8 mouse cellular contexts compared by ENCODE assay signal in the genomic region with DNA sequence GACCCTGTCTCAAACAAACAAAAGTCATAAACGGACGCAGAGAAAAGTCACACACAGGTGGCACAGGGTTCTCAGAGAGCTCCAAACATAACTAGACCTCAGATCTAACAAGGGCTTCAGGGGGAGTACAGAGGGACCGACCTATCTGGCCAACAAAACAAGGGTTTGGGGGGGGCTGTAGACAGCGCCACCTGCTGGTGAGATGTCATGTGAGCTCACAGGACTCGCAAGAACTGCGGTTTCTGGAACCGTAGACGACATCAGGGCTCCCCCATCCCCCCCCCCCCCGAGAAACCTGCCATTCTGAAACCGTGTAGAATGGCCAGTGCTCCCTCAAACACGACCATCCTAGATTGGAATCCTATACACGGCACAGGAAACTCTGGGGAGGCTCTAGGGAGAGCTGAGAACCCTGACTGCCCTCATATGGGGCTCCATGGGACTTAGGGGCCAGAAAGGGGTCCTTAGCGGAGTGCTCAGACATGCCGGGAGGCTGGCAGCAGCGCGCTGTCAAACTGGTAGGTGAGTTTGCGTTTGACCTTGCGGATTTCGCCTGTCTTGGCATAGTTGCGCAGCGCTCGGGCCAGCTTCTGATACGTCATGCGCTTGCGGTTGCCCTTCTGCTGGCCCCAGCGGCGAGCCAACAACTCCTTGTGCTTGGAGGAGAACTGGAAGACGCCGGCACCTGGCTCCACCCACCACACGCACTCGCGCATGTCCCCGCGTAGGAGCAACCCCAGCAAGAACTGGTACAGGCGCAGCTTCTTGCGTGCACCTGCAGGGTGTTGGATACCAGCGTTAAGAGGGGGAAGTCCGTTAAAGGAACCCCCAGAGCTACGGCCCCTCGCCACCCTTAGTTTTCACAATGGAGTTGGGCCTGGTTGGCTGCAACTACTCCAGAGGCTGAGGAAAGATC. TPM values are rescaled to one million over a fixed set of nuclear protein-coding genes. Genes with fewer than 3 reads are reported as not detected.
DNase-seq lines count a peak whose midpoint lies in the region; ATAC-seq lines count a peak whose summit lies in the region.

No protein-coding gene starts in this region.

- ATAC-seq in intestine, embryonic 16.5 days, result peak; percentile 70
- ATAC-seq in megakaryocyte progenitor cell, adult 5-6 weeks (replicated peaks; ENCODE audit: poor library complexity), result peak; percentile 88

- H3K27ac ChIP-seq in intestine, embryonic 16.5 days (ENCODE audit: low read length), result no peak overlapping the region

- peaks cover 19% of the 10 kb centered on the region; the same call in 1 of the 2 replicates for H3K27me3 ChIP-seq in intestine, embryonic 16.5 days (replicated peaks; ENCODE audit: control insufficient read depth, insufficient read depth, low read length)

- WGBS in intestine, embryonic 16.5 days, result 5% methylated on average over 40 of the region's 40 CpGs

- peak overlapping the region; percentile 52 for H3K4me3 ChIP-seq in intestine, embryonic 16.5 days (ENCODE audit: low read length)

- H3K9ac ChIP-seq in intestine, embryonic 16.5 days (ENCODE audit: low read depth, low read length), result peak overlapping the region; percentile 68

- intact Hi-C loops in gastrocnemius, postnatal 36 days (cut with DNase I), result no loop called here
- intact Hi-C loops in left cerebral cortex, postnatal 14 days (cut with DNase I), result no loop called here

- H3K4me2 ChIP-seq in intestine, embryonic 16.5 days (ENCODE audit: low read depth, low read length), result peak overlapping the region; percentile 88

- DNase-seq in spleen, adult 18-20 months, result peak; percentile 70 to 78
- no peak for DNase-seq in spleen, adult 12 weeks (ENCODE audit: low spot score)
- peak; percentile 83 for DNase-seq in embryo, embryonic 10.5 days (ENCODE audit: low spot score)
- peak; percentile 67 to 79 for DNase-seq in gastrocnemius, postnatal 36 days
- peak; percentile 80 to 81 for DNase-seq in left cerebral cortex, postnatal 14 days (ENCODE audit: low spot score in 2 of 2)
- peak; percentile 73 to 79 for DNase-seq in right cerebral cortex, adult 2 months (ENCODE audit: low spot score in 2 of 2)

- no peaks in the 10 kb centered on the region for H3K9me3 ChIP-seq in intestine, embryonic 16.5 days (ENCODE audit: control insufficient read depth, low read length)

- no peaks in the 10 kb centered on the region for H3K36me3 ChIP-seq in intestine, embryonic 16.5 days (ENCODE audit: control insufficient read depth, insufficient read depth, low read length)

- peaks cover 19% of the 10 kb centered on the region for H3K4me1 ChIP-seq in intestine, embryonic 16.5 days (ENCODE audit: control insufficient read depth, insufficient read depth, low read length)

RNA-seq across cellular contexts. Expression of a gene that starts 3.3 kb away (rescaled TPM):
- total RNA-seq in gastrocnemius, postnatal 36 days (2021), result 1,000 to 10,000 TPM; 4,354 to 5,208 TPM
- 0.38 and 0.45 TPM in 2 replicates for polyA plus RNA-seq in intestine, embryonic 16.5 days (2015; fragmentation: Nextera tagmentation; extraction: Ambion mirVana)
- total RNA-seq in left cerebral cortex, postnatal 14 days (2021), result under 1 TPM in 1 of 2 experiments, not detected in 1; 0.30 TPM
- total RNA-seq in megakaryocyte progenitor cell, adult 5-6 weeks (2015), result not detected in 2 replicates
- not detected in 2 replicates for total RNA-seq in megakaryocyte progenitor cell, adult 5-6 weeks (2017)

RNA-seq across cellular contexts. Expression of a gene that starts 4.1 kb away (rescaled TPM):
- not detected for total RNA-seq in gastrocnemius, postnatal 36 days (2021)
- polyA plus RNA-seq in intestine, embryonic 16.5 days (2015; fragmentation: Nextera tagmentation; extraction: Ambion mirVana), result 0.39 and 0.48 TPM in 2 replicates
- total RNA-seq in left cerebral cortex, postnatal 14 days (2021), result under 1 TPM in 1 of 2 experiments, not detected in 1; 0.15 TPM
- 0.20 TPM in 1 of 2 replicates, not detected in the other for total RNA-seq in megakaryocyte progenitor cell, adult 5-6 weeks (2015)
- 0.04 TPM in 1 of 2 replicates, not detected in the other for total RNA-seq in megakaryocyte progenitor cell, adult 5-6 weeks (2017)

RNA-seq across cellular contexts. Expression of a gene that starts 20.9 kb away (rescaled TPM):
- 1 to 10 TPM; 5.6 to 6.7 TPM for total RNA-seq in gastrocnemius, postnatal 36 days (2021)
- 68.5 and 76.4 TPM in 2 replicates for polyA plus RNA-seq in intestine, embryonic 16.5 days (2015; fragmentation: Nextera tagmentation; extraction: Ambion mirVana)
- 1 to 10 TPM; 4.2 to 7.0 TPM for total RNA-seq in left cerebral cortex, postnatal 14 days (2021)
- total RNA-seq in megakaryocyte progenitor cell, adult 5-6 weeks (2015), result 51.4 and 70.3 TPM in 2 replicates
- 64.4 and 77.2 TPM in 2 replicates for total RNA-seq in megakaryocyte progenitor cell, adult 5-6 weeks (2017)

RNA-seq across cellular contexts. Expression of a gene that starts 26.0 kb away (rescaled TPM):
- total RNA-seq in gastrocnemius, postnatal 36 days (2021), result 10 to 100 TPM; 28.9 to 31.1 TPM
- polyA plus RNA-seq in intestine, embryonic 16.5 days (2015; fragmentation: Nextera tagmentation; extraction: Ambion mirVana), result 79.3 and 83.3 TPM in 2 replicates
- 10 to 100 TPM; 51.0 to 60.7 TPM for total RNA-seq in left cerebral cortex, postnatal 14 days (2021)
- 39.4 and 43.7 TPM in 2 replicates for total RNA-seq in megakaryocyte progenitor cell, adult 5-6 weeks (2015)
- total RNA-seq in megakaryocyte progenitor cell, adult 5-6 weeks (2017), result 42.6 and 45.7 TPM in 2 replicates

RNA-seq across cellular contexts. Expression of a gene that starts 31.4 kb away (rescaled TPM):
- 1 to 10 TPM; 3.9 to 4.4 TPM for total RNA-seq in gastrocnemius, postnatal 36 days (2021)
- 5.9 and 6.2 TPM in 2 replicates for polyA plus RNA-seq in intestine, embryonic 16.5 days (2015; fragmentation: Nextera tagmentation; extraction: Ambion mirVana)
- 10 to 100 TPM; 26.5 to 32.5 TPM for total RNA-seq in left cerebral cortex, postnatal 14 days (2021)
- 1.2 and 2.5 TPM in 2 replicates for total RNA-seq in megakaryocyte progenitor cell, adult 5-6 weeks (2015)
- 0.30 and 1.7 TPM in 2 replicates for total RNA-seq in megakaryocyte progenitor cell, adult 5-6 weeks (2017)

Comparison
In these comparisons a context has a peak if more than half of its experiments do, and no peak if none do; other contexts are left out.
1. RNA of a gene that starts 3.3 kb away (total RNA-seq): 4,354 to 5,208 TPM in gastrocnemius, postnatal 36 days; 0.30 TPM in left cerebral cortex, postnatal 14 days and not detected in megakaryocyte progenitor cell, adult 5-6 weeks; every median in the first group is over 1,000 times any median in the second.
2. RNA of a gene that starts 20.9 kb away (total RNA-seq): 51.4 to 77.2 TPM in megakaryocyte progenitor cell, adult 5-6 weeks; 4.2 to 7.0 TPM in left cerebral cortex, postnatal 14 days and 5.6 to 6.7 TPM in gastrocnemius, postnatal 36 days; every median in the first group is over 4 times any median in the second.